In the genomic region with DNA sequence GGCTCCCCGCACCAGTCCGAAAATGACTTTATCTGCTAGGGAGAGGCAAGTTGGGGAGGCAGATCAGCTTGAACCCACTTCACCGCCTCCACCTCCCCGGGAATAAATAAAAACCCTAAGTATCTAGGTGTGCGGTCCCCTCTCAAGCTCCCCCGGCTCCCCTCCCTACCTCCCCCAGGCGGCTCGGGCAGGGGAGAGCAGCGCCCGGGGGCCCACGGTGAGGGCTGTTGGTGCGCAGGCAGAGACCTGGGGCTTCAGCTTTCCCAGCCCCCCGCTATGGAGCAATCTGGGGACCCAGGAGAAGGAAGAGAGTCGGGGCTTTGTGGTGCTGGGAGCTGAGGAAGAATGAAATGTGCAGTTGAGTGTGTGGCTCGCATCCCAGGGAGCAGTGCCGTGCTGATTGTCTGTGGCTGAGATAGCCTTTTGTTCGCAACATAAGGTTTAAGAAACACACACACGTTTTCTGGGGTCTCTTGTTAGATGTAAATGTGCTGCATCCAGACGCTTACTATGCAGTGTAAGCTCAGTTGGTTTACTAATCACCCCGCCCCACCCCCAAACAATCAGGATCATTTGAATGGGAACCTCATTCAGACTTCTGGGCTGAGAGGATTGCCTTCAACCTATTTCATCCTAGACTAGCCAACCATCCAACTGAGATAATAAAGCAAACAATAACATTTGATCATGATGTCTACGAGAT, we compare ENCODE assay signal across 8 mouse cellular contexts. TPM values are rescaled to one million over a fixed set of nuclear protein-coding genes. Genes with fewer than 3 reads are reported as not detected.
A peak's percentile ranks its signal among the peaks of the same experiment; 100 is the strongest.
DNase-seq lines count a peak whose midpoint lies in the region; ATAC-seq lines count a peak whose summit lies in the region.

No protein-coding gene starts in this region.

- DNase-seq in layer of hippocampus, postnatal 10 days (ENCODE audit: low spot score in 2 of 2): peak; percentile 16 to 29
- DNase-seq in layer of hippocampus, adult 8-10 months (ENCODE audit: low spot score in 2 of 2): no peak
- DNase-seq in brain, adult 2 months (ENCODE audit: low read depth, low spot score): peak; percentile 35
- DNase-seq in gastrocnemius, postnatal 4 days (ENCODE audit: low spot score in 2 of 2): peak; percentile 21 to 34
- DNase-seq in lung, postnatal 4 days: peak; percentile 58 to 65
- DNase-seq in testis, postnatal 10 days (ENCODE audit: low spot score): peak; percentile 72
- DNase-seq in frontal cortex, postnatal 36 days (ENCODE audit: low spot score in 2 of 2): no peak

- H3K9ac ChIP-seq in kidney, embryonic 15.5 days: peak overlapping the region; percentile 85

- 3% methylated on average over 21 of the region's 21 CpGs for WGBS in kidney, embryonic 15.5 days

- peak overlapping the region; percentile 98 for H3K27ac ChIP-seq in kidney, embryonic 15.5 days

- peak overlapping the region; percentile 75 for H3K4me3 ChIP-seq in kidney, embryonic 15.5 days (replicated peaks)

- H3K27me3 ChIP-seq in kidney, embryonic 15.5 days: no peaks in the 10 kb centered on the region

- no peaks in the 10 kb centered on the region for H3K36me3 ChIP-seq in kidney, embryonic 15.5 days

- H3K4me2 ChIP-seq in kidney, embryonic 15.5 days: peak overlapping the region; percentile 91

- peaks cover 10% of the 10 kb centered on the region; the same call in 1 of the 2 replicates for H3K4me1 ChIP-seq in kidney, embryonic 15.5 days

- ATAC-seq in kidney, embryonic 15.5 days (replicated peaks; ENCODE audit: low FRiP score): peak; percentile 83

- H3K9me3 ChIP-seq in kidney, embryonic 15.5 days (replicated peaks): no peaks in the 10 kb centered on the region

RNA-seq across cellular contexts. Expression of gene Fign, which starts 0.9 kb away (rescaled TPM):
- total RNA-seq in layer of hippocampus, postnatal 10 days (2021): 1 to 10 TPM; 1.1 to 1.3 TPM
- 1 to 10 TPM; 1.3 to 2.0 (median 1.8) TPM for total RNA-seq in layer of hippocampus, adult 8-10 months (2022)
- 1 to 10 TPM; 7.6 to 7.9 TPM for total RNA-seq in gastrocnemius, postnatal 4 days (2021)
- polyA plus RNA-seq in kidney, embryonic 15.5 days (2015; fragmentation: Nextera tagmentation; extraction: Ambion mirVana): 7.9 and 8.8 TPM in 2 replicates

Comparison
In these comparisons a context has a peak if more than half of its experiments do, and no peak if none do; other contexts are left out.
1. DNase-seq: peak in layer of hippocampus, postnatal 10 days (2 of 2), brain, adult 2 months (single experiment), gastrocnemius, postnatal 4 days (2 of 2), lung, postnatal 4 days (2 of 2) and testis, postnatal 10 days (single experiment); none in layer of hippocampus, adult 8-10 months (0 of 2) and frontal cortex, postnatal 36 days (0 of 2).